Mouse (Mus musculus): ENCODE data around the gene Adamtsl2. TPM values are rescaled to one million over a fixed set of nuclear protein-coding genes. Genes with fewer than 3 reads are reported as not detected.

Adamtsl2 gene
- total RNA-seq (2012; rRNA removed) (0.13 TPM in 1 of 2 replicates, not detected in the other), total RNA-seq (2014; rRNA removed) (not detected in 2 replicates), polyA plus RNA-seq (2012; ENCODE audit: insufficient read length, low read depth) (not detected in 2 replicates)

GRCm38 (mm10) chr2:27079152-27079584, at the start of gene Adamtsl2:
Gene Adamtsl2 (plus strand): TSS chr2:27079379.
- no peak for DNase-seq (ENCODE audit: extremely low read depth)
- no peak within 1 kb of the TSS for H3K9ac ChIP-seq (ENCODE audit: insufficient read depth, low read depth)
- H3K9me3 ChIP-seq (replicated peaks; ENCODE audit: low read length) = no peaks in the 10 kb centered on the region
- no peak within 1 kb of the TSS for H3K4me2 ChIP-seq (ENCODE audit: insufficient read depth, low read depth, poor library complexity, severe bottlenecking)
- in situ Hi-C loops (cut with MboI; ENCODE audit: low pct_ligation_motif_present, low pct_unique_long_range_greater_than_20kb, low sequenced_read_pairs) (loop anchor here (5.0 to 25.0 kb wide), 2 partner anchors 153 to 358 kb away; partner anchors contain the start of genes Brd3os and Vav2), dilution Hi-C loops (cut with MboI; ENCODE audit: extremely low pct_ligation_motif_present, extremely low pct_unique_long_range_greater_than_20kb, low sequenced_read_pairs) (no loop called here)
- H3K36me3 ChIP-seq (replicated peaks in 1 of 2; ENCODE audit: control insufficient read depth in 1 of 2, insufficient read depth in 1 of 2, low read length in 1 of 2) = no peaks in the 10 kb centered on the region
- no peak within 1 kb of the TSS for H3K27ac ChIP-seq (ENCODE audit: insufficient read depth, low read depth)
- H3K4me3 ChIP-seq (replicated peaks in 1 of 3; ENCODE audit: low read depth in 2 of 3, low read length in 2 of 3, poor library complexity in 1 of 3) = no peak within 1 kb of the TSS
- H3K79me2 ChIP-seq (replicated peaks; ENCODE audit: control insufficient read depth, extremely low read depth, insufficient read depth, poor library complexity, severe bottlenecking) = no peaks in the 10 kb centered on the region
- no peak for TF ChIP-seq TBP (conservative IDR thresholded peaks at IDR 0.05; ENCODE audit: low read depth, low read length)
- H3K27me3 ChIP-seq (replicated peaks) = peaks cover 37% of the 10 kb centered on the region
- peaks cover 0 to 27% of the 10 kb centered on the region in 2 experiments; a peak in 3 of 4 replicates for H3K4me1 ChIP-seq (ENCODE audit: control insufficient read depth in 1 of 2, insufficient read depth in 2 of 2)

DNA sequence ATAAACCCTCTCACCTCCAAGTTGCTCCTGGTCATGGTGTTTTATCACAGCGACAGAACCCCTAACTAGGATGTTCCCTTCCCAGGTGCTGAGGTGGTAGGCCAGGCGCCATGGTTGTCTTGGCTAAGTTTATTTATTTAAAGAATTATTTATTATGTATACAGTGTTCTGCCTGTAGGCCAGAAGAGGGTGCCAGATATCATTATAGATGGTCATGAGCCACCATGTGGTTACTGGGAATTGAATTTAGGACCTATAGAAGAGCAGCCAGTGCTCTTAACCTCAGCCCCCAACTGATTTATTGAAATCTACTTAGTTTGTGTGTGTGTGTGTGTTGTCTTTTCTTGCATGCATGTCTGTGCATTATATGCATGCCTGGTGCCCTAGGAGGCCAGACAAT, 46.8 kb upstream of the Adamtsl2 start:
- no peaks in the 10 kb centered on the region for H3K36me3 ChIP-seq (replicated peaks in 1 of 2; ENCODE audit: control insufficient read depth in 1 of 2, insufficient read depth in 1 of 2, low read length in 1 of 2)
- H3K79me2 ChIP-seq (replicated peaks; ENCODE audit: control insufficient read depth, extremely low read depth, insufficient read depth, poor library complexity, severe bottlenecking) = no peaks in the 10 kb centered on the region
- H3K9me3 ChIP-seq (replicated peaks; ENCODE audit: low read length) = no peaks in the 10 kb centered on the region
- H3K4me3 ChIP-seq (replicated peaks in 1 of 3; ENCODE audit: low read depth in 2 of 3, low read length in 2 of 3, poor library complexity in 1 of 3) = no peak overlapping the region
- H3K9ac ChIP-seq (ENCODE audit: insufficient read depth, low read depth) = no peak overlapping the region
- no peak overlapping the region for H3K27ac ChIP-seq (ENCODE audit: insufficient read depth, low read depth)
- peak in 1 of 2 experiments; percentile 52; a peak in 2 of 4 replicates for TF ChIP-seq CTCF (conservative IDR thresholded peaks at IDR 0.05 in 1 of 2, IDR thresholded peaks at IDR 0.05 in 1 of 2; ENCODE audit: low read depth in 2 of 2, low read length in 2 of 2)
- no peak for TF ChIP-seq MXI1 (IDR thresholded peaks at IDR 0.05; ENCODE audit: low read depth, low read length)
- TF ChIP-seq SIN3A (IDR thresholded peaks at IDR 0.05; ENCODE audit: low read length) = no peak
- 0 out of 2 replicates have a peak, but pooled peaks have one; percentile 5 for TF ChIP-seq SMC3 (IDR thresholded peaks at IDR 0.05; ENCODE audit: low read depth, low read length)
- no peak for TF ChIP-seq MAX (IDR thresholded peaks at IDR 0.05; ENCODE audit: low read length)
- dilution Hi-C loops (cut with MboI; ENCODE audit: extremely low pct_ligation_motif_present, extremely low pct_unique_long_range_greater_than_20kb, low sequenced_read_pairs) = no loop called here
- no peak overlapping the region for H3K4me2 ChIP-seq (ENCODE audit: insufficient read depth, low read depth, poor library complexity, severe bottlenecking)
- H3K4me1 ChIP-seq (ENCODE audit: control insufficient read depth in 1 of 2, insufficient read depth in 2 of 2) = peaks cover 27 to 53% of the 10 kb centered on the region in 2 experiments
- in situ Hi-C loops (cut with MboI; ENCODE audit: low pct_ligation_motif_present, low pct_unique_long_range_greater_than_20kb, low sequenced_read_pairs) = no loop called here
- H3K27me3 ChIP-seq (replicated peaks) = no peaks in the 10 kb centered on the region
- no peak for DNase-seq (ENCODE audit: extremely low read depth)

DNA sequence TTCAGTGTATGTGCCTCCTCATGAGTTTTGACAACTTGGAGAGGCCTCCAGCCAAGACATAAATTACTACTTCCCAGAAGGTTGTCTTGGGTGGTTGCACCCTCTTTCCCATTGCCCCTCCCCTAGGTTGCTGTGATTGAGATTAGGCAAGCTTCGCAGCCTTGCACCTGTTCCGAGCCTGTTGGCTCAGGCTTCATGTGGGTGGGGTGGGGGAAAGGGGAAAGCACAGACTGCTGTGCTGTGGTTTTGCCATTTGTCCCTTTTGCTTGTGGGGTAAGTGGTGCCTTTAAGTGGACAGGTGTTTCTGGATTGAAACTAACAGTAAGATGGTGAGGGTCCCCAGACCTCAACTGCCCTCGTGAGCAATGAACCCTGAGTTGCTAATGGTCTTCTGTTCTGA, 43.2 kb upstream of the Adamtsl2 start:
- no peak overlapping the region for H3K9ac ChIP-seq (ENCODE audit: insufficient read depth, low read depth)
- peak; percentile 45 for DNase-seq (ENCODE audit: extremely low read depth)
- H3K79me2 ChIP-seq (replicated peaks; ENCODE audit: control insufficient read depth, extremely low read depth, insufficient read depth, poor library complexity, severe bottlenecking) = no peaks in the 10 kb centered on the region
- H3K4me2 ChIP-seq (ENCODE audit: insufficient read depth, low read depth, poor library complexity, severe bottlenecking) = 0 out of 2 replicates have a peak overlapping the region, but pooled peaks have one; percentile 32
- dilution Hi-C loops (cut with MboI; ENCODE audit: extremely low pct_ligation_motif_present, extremely low pct_unique_long_range_greater_than_20kb, low sequenced_read_pairs) = no loop called here
- in situ Hi-C loops (cut with MboI; ENCODE audit: low pct_ligation_motif_present, low pct_unique_long_range_greater_than_20kb, low sequenced_read_pairs) = loop anchor here (5.0 kb wide), 1 partner anchor 394 kb away; no protein-coding TSS in a partner anchor
- no peak overlapping the region for H3K4me3 ChIP-seq (replicated peaks in 1 of 3; ENCODE audit: low read depth in 2 of 3, low read length in 2 of 3, poor library complexity in 1 of 3)
- no peaks in the 10 kb centered on the region for H3K36me3 ChIP-seq (replicated peaks in 1 of 2; ENCODE audit: control insufficient read depth in 1 of 2, insufficient read depth in 1 of 2, low read length in 1 of 2)
- no peak overlapping the region for H3K27ac ChIP-seq (ENCODE audit: insufficient read depth, low read depth)
- H3K4me1 ChIP-seq (ENCODE audit: control insufficient read depth in 1 of 2, insufficient read depth in 2 of 2) = peaks cover 19 to 48% of the 10 kb centered on the region in 2 experiments
- H3K9me3 ChIP-seq (replicated peaks; ENCODE audit: low read length) = no peaks in the 10 kb centered on the region
- peaks cover 17% of the 10 kb centered on the region for H3K27me3 ChIP-seq (replicated peaks)
- TF ChIP-seq ZMIZ1 (IDR thresholded peaks at IDR 0.05; ENCODE audit: low read depth, low read length) (no peak), PAX5 (IDR thresholded peaks at IDR 0.05; ENCODE audit: low read length) (no peak), HCFC1 (IDR thresholded peaks at IDR 0.05; ENCODE audit: low read depth, low read length) (no peak), RCOR1 (conservative IDR thresholded peaks at IDR 0.05; ENCODE audit: low read depth, low read length) (peak; percentile 46; the same call in 1 of the 2 replicates), UBTF (IDR thresholded peaks at IDR 0.05; ENCODE audit: low read depth, low read length) (no peak), CHD1 (IDR thresholded peaks at IDR 0.05; ENCODE audit: low read depth, low read length) (no peak), E2F4 (IDR thresholded peaks at IDR 0.05; ENCODE audit: insufficient replicate concordance, low read depth, low read length) (no peak), ZKSCAN1 (IDR thresholded peaks at IDR 0.05; ENCODE audit: borderline replicate concordance, low read depth, low read length) (no peak), EP300 (IDR thresholded peaks at IDR 0.05; ENCODE audit: low read length) (peak; percentile 62), SMC3 (IDR thresholded peaks at IDR 0.05; ENCODE audit: low read depth, low read length) (no peak), RAD21 (IDR thresholded peaks at IDR 0.05; ENCODE audit: low read depth, low read length) (no peak), ETS1 (conservative IDR thresholded peaks at IDR 0.05; ENCODE audit: low read depth, low read length) (no peak; the same call in 1 of the 2 replicates), BHLHE40 (IDR thresholded peaks at IDR 0.05; ENCODE audit: low read depth, low read length) (peak; percentile 64), GABPA (IDR thresholded peaks at IDR 0.05; ENCODE audit: insufficient replicate concordance, low read depth, low read length) (no peak), IRF4 (IDR thresholded peaks at IDR 0.05; ENCODE audit: low read depth, low read length) (peak; percentile 24; the same call in 1 of the 2 replicates), MXI1 (IDR thresholded peaks at IDR 0.05; ENCODE audit: low read depth, low read length) (no peak), ELF1 (IDR thresholded peaks at IDR 0.05; ENCODE audit: low read depth, low read length) (no peak), MAX (IDR thresholded peaks at IDR 0.05; ENCODE audit: low read length) (peak; percentile 39; the same call in 1 of the 2 replicates), TCF12 (IDR thresholded peaks at IDR 0.05; ENCODE audit: low read depth, low read length) (peak; percentile 80), POLR2AphosphoS2 (IDR thresholded peaks at IDR 0.05; ENCODE audit: low read depth, low read length) (no peak), CHD2 (IDR thresholded peaks at IDR 0.05; ENCODE audit: low read length) (no peak), ZNF384 (IDR thresholded peaks at IDR 0.05; ENCODE audit: low read depth, low read length) (no peak)

Measured in CH12.LX (cell line).